Mouse (Mus musculus): ENCODE results near the gene Phf12. TPM values are rescaled to one million over a fixed set of nuclear protein-coding genes. Genes with fewer than 3 reads are reported as not detected.
A peak's percentile ranks its signal among the peaks of the same experiment; 100 is the strongest.

Gene Phf12
- polyA plus RNA-seq, 1 experiment from 2014 or later, result 18.6 TPM

- WGBS, result 92% methylated on average over 13 of the region's 13 CpGs
- Histone ChIP-seq H3K9me3 (ENCODE audit: control insufficient read depth, low read length) (no peaks in the 10 kb centered on the region), H3K27me3 (replicated peaks; ENCODE audit: control insufficient read depth, insufficient read depth, low read length) (no peaks in the 10 kb centered on the region), H3K4me2 (no peak overlapping the region), H3K4me3 (ENCODE audit: low read depth, low read length) (no peak overlapping the region), H3K27ac (ENCODE audit: low read depth, low read length) (no peak overlapping the region), H3K36me3 (ENCODE audit: control insufficient read depth, insufficient read depth, low read length) (peaks cover 29% of the 10 kb centered on the region), H3K4me1 (replicated peaks; ENCODE audit: control insufficient read depth, insufficient read depth, low read length) (peaks cover 9% of the 10 kb centered on the region), H3K9ac (ENCODE audit: low read depth, low read length) (no peak overlapping the region)
- ATAC-seq (replicated peaks; ENCODE audit: low FRiP score) (no peak), DNase-seq (ENCODE audit: low spot score) (no peak)
Measured at GRCm38 (mm10) chr11:77989071-77989690, 6.6 kb downstream of the Phf12 start.

- Histone ChIP-seq H3K4me1 (replicated peaks; ENCODE audit: control insufficient read depth, insufficient read depth, low read length) (no peaks in the 10 kb centered on the region), H3K36me3 (ENCODE audit: control insufficient read depth, insufficient read depth, low read length) (peaks cover 14% of the 10 kb centered on the region), H3K27me3 (replicated peaks; ENCODE audit: control insufficient read depth, insufficient read depth, low read length) (no peaks in the 10 kb centered on the region), H3K9ac (ENCODE audit: low read depth, low read length) (no peak overlapping the region), H3K27ac (ENCODE audit: low read depth, low read length) (no peak overlapping the region), H3K4me3 (ENCODE audit: low read depth, low read length) (no peak overlapping the region), H3K4me2 (no peak overlapping the region), H3K9me3 (ENCODE audit: control insufficient read depth, low read length) (no peaks in the 10 kb centered on the region)
- DNase-seq (ENCODE audit: low spot score) (no peak), ATAC-seq (replicated peaks; ENCODE audit: low FRiP score) (no peak)
- WGBS, result 79% methylated on average over 1 of the region's 1 CpGs
Measured at GRCm38 (mm10) chr11:77995556-77995955, 13.0 kb downstream of the Phf12 start.

GRCm38 (mm10) chr11:78006446-78006845 lies 23.9 kb downstream of the Phf12 start:
- Histone ChIP-seq H3K27me3 (replicated peaks; ENCODE audit: control insufficient read depth, insufficient read depth, low read length) (no peaks in the 10 kb centered on the region), H3K4me1 (replicated peaks; ENCODE audit: control insufficient read depth, insufficient read depth, low read length) (peaks cover 3% of the 10 kb centered on the region; the same call in 1 of the 2 replicates), H3K36me3 (ENCODE audit: control insufficient read depth, insufficient read depth, low read length) (peaks cover 40% of the 10 kb centered on the region), H3K9ac (ENCODE audit: low read depth, low read length) (no peak overlapping the region), H3K27ac (ENCODE audit: low read depth, low read length) (no peak overlapping the region), H3K9me3 (ENCODE audit: control insufficient read depth, low read length) (no peaks in the 10 kb centered on the region), H3K4me3 (ENCODE audit: low read depth, low read length) (no peak overlapping the region), H3K4me2 (no peak overlapping the region)
- 92% methylated on average over 5 of the region's 5 CpGs for WGBS
- ATAC-seq (replicated peaks; ENCODE audit: low FRiP score), result no peak
- DNase-seq (ENCODE audit: low spot score), result no peak

GRCm38 (mm10) chr11:78019676-78020075 lies 37.1 kb downstream of the Phf12 start:
- Histone ChIP-seq H3K4me2 (no peak overlapping the region), H3K9ac (ENCODE audit: low read depth, low read length) (no peak overlapping the region), H3K36me3 (ENCODE audit: control insufficient read depth, insufficient read depth, low read length) (peaks cover 72% of the 10 kb centered on the region), H3K9me3 (ENCODE audit: control insufficient read depth, low read length) (no peaks in the 10 kb centered on the region), H3K27ac (ENCODE audit: low read depth, low read length) (no peak overlapping the region), H3K4me1 (replicated peaks; ENCODE audit: control insufficient read depth, insufficient read depth, low read length) (no peaks in the 10 kb centered on the region; the same call in 1 of the 2 replicates), H3K27me3 (replicated peaks; ENCODE audit: control insufficient read depth, insufficient read depth, low read length) (no peaks in the 10 kb centered on the region), H3K4me3 (ENCODE audit: low read depth, low read length) (no peak overlapping the region)
- ATAC-seq (replicated peaks; ENCODE audit: low FRiP score) (peak; percentile 61; the same call in 1 of the 2 replicates), DNase-seq (ENCODE audit: low spot score) (peak; percentile 55)
- 14% methylated on average over 4 of the region's 4 CpGs for WGBS

- Histone ChIP-seq H3K36me3 (ENCODE audit: control insufficient read depth, insufficient read depth, low read length) (peaks cover 65% of the 10 kb centered on the region), H3K9me3 (ENCODE audit: control insufficient read depth, low read length) (no peaks in the 10 kb centered on the region), H3K4me2 (no peak overlapping the region), H3K9ac (ENCODE audit: low read depth, low read length) (no peak overlapping the region), H3K27me3 (replicated peaks; ENCODE audit: control insufficient read depth, insufficient read depth, low read length) (no peaks in the 10 kb centered on the region), H3K27ac (ENCODE audit: low read depth, low read length) (no peak overlapping the region), H3K4me3 (ENCODE audit: low read depth, low read length) (no peak overlapping the region), H3K4me1 (replicated peaks; ENCODE audit: control insufficient read depth, insufficient read depth, low read length) (no peaks in the 10 kb centered on the region; the same call in 1 of the 2 replicates)
- DNase-seq (ENCODE audit: low spot score) (no peak), ATAC-seq (replicated peaks; ENCODE audit: low FRiP score) (no peak)
- WGBS, result 79% methylated on average over 8 of the region's 8 CpGs
Measured at GRCm38 (mm10) chr11:78023607-78024006, 41.1 kb downstream of the Phf12 start.

GRCm38 (mm10) chr11:78029240-78029639 lies 46.7 kb downstream of the Phf12 start:
- H3K4me2 ChIP-seq, result no peak overlapping the region
- 86% methylated on average over 8 of the region's 8 CpGs for WGBS
- no peak for ATAC-seq (replicated peaks; ENCODE audit: low FRiP score)

GRCm38 (mm10) chr11:78030600-78030999 lies 48.0 kb downstream of the Phf12 start:
- Histone ChIP-seq H3K9me3 (ENCODE audit: control insufficient read depth, low read length) (no peaks in the 10 kb centered on the region), H3K4me2 (no peak overlapping the region; the same call in 1 of the 2 replicates), H3K36me3 (ENCODE audit: control insufficient read depth, insufficient read depth, low read length) (peaks cover 35% of the 10 kb centered on the region), H3K27ac (ENCODE audit: low read depth, low read length) (no peak overlapping the region), H3K4me3 (ENCODE audit: low read depth, low read length) (no peak overlapping the region), H3K9ac (ENCODE audit: low read depth, low read length) (no peak overlapping the region), H3K27me3 (replicated peaks; ENCODE audit: control insufficient read depth, insufficient read depth, low read length) (no peaks in the 10 kb centered on the region), H3K4me1 (replicated peaks; ENCODE audit: control insufficient read depth, insufficient read depth, low read length) (peaks cover 35% of the 10 kb centered on the region)
- no peak for ATAC-seq (replicated peaks; ENCODE audit: low FRiP score)
- DNase-seq (ENCODE audit: low spot score), result no peak
- 77% methylated on average over 2 of the region's 2 CpGs for WGBS

More at GRCm38 (mm10) chr11:78029240-78029639, 46.7 kb downstream of the Phf12 start:
- H3K27me3 ChIP-seq (replicated peaks; ENCODE audit: control insufficient read depth, insufficient read depth, low read length), result no peaks in the 10 kb centered on the region
- no peak overlapping the region for H3K9ac ChIP-seq (ENCODE audit: low read depth, low read length)
- no peak overlapping the region for H3K4me3 ChIP-seq (ENCODE audit: low read depth, low read length)
- H3K27ac ChIP-seq (ENCODE audit: low read depth, low read length), result no peak overlapping the region
- H3K4me1 ChIP-seq (replicated peaks; ENCODE audit: control insufficient read depth, insufficient read depth, low read length), result peaks cover 35% of the 10 kb centered on the region
- peaks cover 41% of the 10 kb centered on the region for H3K36me3 ChIP-seq (ENCODE audit: control insufficient read depth, insufficient read depth, low read length)
- DNase-seq (ENCODE audit: low spot score), result no peak
- H3K9me3 ChIP-seq (ENCODE audit: control insufficient read depth, low read length), result no peaks in the 10 kb centered on the region

GRCm38 (mm10) chr11:78031389-78031788 lies 48.8 kb downstream of the Phf12 start:
- DNase-seq (ENCODE audit: low spot score) (peak; percentile 42), ATAC-seq (replicated peaks; ENCODE audit: low FRiP score) (peak; percentile 1; the same call in 1 of the 2 replicates)
- Histone ChIP-seq H3K9me3 (ENCODE audit: control insufficient read depth, low read length) (no peaks in the 10 kb centered on the region), H3K4me2 (peak overlapping the region; percentile 98), H3K27ac (ENCODE audit: low read depth, low read length) (peak overlapping the region; percentile 89), H3K4me3 (ENCODE audit: low read depth, low read length) (peak overlapping the region; percentile 79), H3K27me3 (replicated peaks; ENCODE audit: control insufficient read depth, insufficient read depth, low read length) (no peaks in the 10 kb centered on the region), H3K9ac (ENCODE audit: low read depth, low read length) (peak overlapping the region; percentile 84), H3K36me3 (ENCODE audit: control insufficient read depth, insufficient read depth, low read length) (peaks cover 27% of the 10 kb centered on the region), H3K4me1 (replicated peaks; ENCODE audit: control insufficient read depth, insufficient read depth, low read length) (peaks cover 35% of the 10 kb centered on the region)
- WGBS, result 35% methylated on average over 6 of the region's 6 CpGs

Data from liver, embryonic 11.5 days (tissue).